Mouse (Mus musculus) cerebellum, adult 2 months (tissue): ENCODE results near the gene Slc22a3.

ENCODE experiments used
- CTCF ChIP-seq: fragments of 200-500 bp; IDR thresholded peaks from 2 replicates; pipeline ENCODE4 v1.5.1; 2011; ENCODE audit warnings: low read depth, mild to moderate bottlenecking, control low read depth, low read length, moderate library complexity, borderline replicate concordance; ENCODE audit not compliant: insufficient read depth
- POLR2A ChIP-seq: fragments of 200-500 bp; IDR thresholded peaks from 2 replicates; pipeline ENCODE4 v1.6.1; 2011; ENCODE audit warnings: low read length, control low read depth, borderline replicate concordance; ENCODE audit not compliant: insufficient read depth

- TF ChIP-seq POLR2A (no peak), CTCF (no peak)
These were observed 3.7 kb upstream of the Slc22a3 start for GRCm38 (mm10) chr17:12511193-12511592.
